Mouse (Mus musculus): Measurements from ENCODE around the gene Nphs1. TPM values are rescaled to one million over a fixed set of nuclear protein-coding genes. Genes with fewer than 3 reads are reported as not detected.
"Not testable (repeated sequence)": the region's sequence is repeated elsewhere in the genome, so short reads cannot be mapped to it uniquely, and the experiment has no call there.

The Nphs1 gene
- total RNA-seq, 2 experiments from 2014 or later: not detected

- no peak for ATAC-seq (replicated peaks; ENCODE audit: low FRiP score, poor library complexity, severe bottlenecking)
Observed at GRCm38 (mm10) chr7:30436879-30437278, 21.2 kb upstream of the Nphs1 start.

GRCm38 (mm10) chr7:30439734-30440133, 18.4 kb upstream of the Nphs1 start:
- ATAC-seq (replicated peaks; ENCODE audit: low FRiP score, poor library complexity, severe bottlenecking): no peak

- peak; percentile 51; the same call in 1 of the 2 replicates for ATAC-seq (replicated peaks; ENCODE audit: low FRiP score, poor library complexity, severe bottlenecking)
Observed at GRCm38 (mm10) chr7:30440697-30441096, 17.4 kb upstream of the Nphs1 start.

GRCm38 (mm10) chr7:30443696-30444095, 14.4 kb upstream of the Nphs1 start:
- no peak for ATAC-seq (replicated peaks; ENCODE audit: low FRiP score, poor library complexity, severe bottlenecking)

GRCm38 (mm10) chr7:30444154-30444970, 13.8 kb upstream of the Nphs1 start:
- ATAC-seq (replicated peaks; ENCODE audit: low FRiP score, poor library complexity, severe bottlenecking): no peak

GRCm38 (mm10) chr7:30444971-30445751, 13.0 kb upstream of the Nphs1 start, which contains the start of gene Aplp1:
Aplp1 (minus strand) TSS chr7:30445535.
- ATAC-seq (replicated peaks; ENCODE audit: low FRiP score, poor library complexity, severe bottlenecking): no peak

- no peak for ATAC-seq (replicated peaks; ENCODE audit: low FRiP score, poor library complexity, severe bottlenecking)
Observed at GRCm38 (mm10) chr7:30450241-30450640, 7.9 kb upstream of the Nphs1 start.

- ATAC-seq (replicated peaks; ENCODE audit: low FRiP score, poor library complexity, severe bottlenecking): no peak; the same call in 1 of the 2 replicates
Observed at GRCm38 (mm10) chr7:30453327-30453726, 4.8 kb upstream of the Nphs1 start.

GRCm38 (mm10) chr7:30453766-30454165, 4.3 kb upstream of the Nphs1 start:
- 0 out of 2 replicates have a peak, but pooled peaks have one; percentile 48 for ATAC-seq (replicated peaks; ENCODE audit: low FRiP score, poor library complexity, severe bottlenecking)

- no peak for ATAC-seq (replicated peaks; ENCODE audit: low FRiP score, poor library complexity, severe bottlenecking)
Observed at GRCm38 (mm10) chr7:30454259-30454658, 3.9 kb upstream of the Nphs1 start.

- ATAC-seq (replicated peaks; ENCODE audit: low FRiP score, poor library complexity, severe bottlenecking): no peak
Observed at GRCm38 (mm10) chr7:30456487-30456886, 1.6 kb upstream of the Nphs1 start.

- no peak for ATAC-seq (replicated peaks; ENCODE audit: low FRiP score, poor library complexity, severe bottlenecking)
Observed at GRCm38 (mm10) chr7:30456911-30457628, 1.0 kb upstream of the Nphs1 start.

- no peak for ATAC-seq (replicated peaks; ENCODE audit: low FRiP score, poor library complexity, severe bottlenecking)
Observed at GRCm38 (mm10) chr7:30459484-30459883, 1.4 kb downstream of the Nphs1 start.

- no peak for ATAC-seq (replicated peaks; ENCODE audit: low FRiP score, poor library complexity, severe bottlenecking)
Observed at GRCm38 (mm10) chr7:30463568-30463967, 5.5 kb downstream of the Nphs1 start.

GRCm38 (mm10) chr7:30463996-30464395, 5.9 kb downstream of the Nphs1 start:
- ATAC-seq (replicated peaks; ENCODE audit: low FRiP score, poor library complexity, severe bottlenecking): no peak

GRCm38 (mm10) chr7:30464816-30465300, 6.7 kb downstream of the Nphs1 start:
- ATAC-seq (replicated peaks; ENCODE audit: low FRiP score, poor library complexity, severe bottlenecking): no peak

- ATAC-seq (replicated peaks; ENCODE audit: low FRiP score, poor library complexity, severe bottlenecking): no peak
Observed at GRCm38 (mm10) chr7:30472411-30472810, 14.3 kb downstream of the Nphs1 start.

- ATAC-seq (replicated peaks; ENCODE audit: low FRiP score, poor library complexity, severe bottlenecking): no peak
Observed at GRCm38 (mm10) chr7:30474999-30475398, 16.9 kb downstream of the Nphs1 start.

- ATAC-seq (replicated peaks; ENCODE audit: low FRiP score, poor library complexity, severe bottlenecking): not testable (repeated sequence)
Observed at GRCm38 (mm10) chr7:30476136-30476535, 18.0 kb downstream of the Nphs1 start.
